Mouse (Mus musculus) retina, adult 2 months (tissue): ENCODE measurements around the gene Prss32.
A peak's percentile ranks its signal among the peaks of the same experiment; 100 is the strongest.
"Not testable (repeated sequence)": the region's sequence is repeated elsewhere in the genome, so short reads cannot be mapped to it uniquely, and the experiment has no call there.

Source experiments
- DNase-seq: peaks from one replicate; pipeline ENCODE4 v3.0.0-alpha.2; 2012; ENCODE audit warnings: low read depth, low spot score

Gene Prss32

GRCm38 (mm10) chr17:23841145-23841544 is 2.5 kb upstream of the Prss32 start:
- DNase-seq, result no peak

- no peak for DNase-seq
Measured at GRCm38 (mm10) chr17:23843141-23843811, 379 bp upstream of the Prss32 start.

GRCm38 (mm10) chr17:23850028-23850427 is 6.4 kb downstream of the Prss32 start:
- no peak for DNase-seq

- peak; percentile 44 for DNase-seq
Measured at GRCm38 (mm10) chr17:23850853-23851749, 7.4 kb downstream of the Prss32 start.

- no peak for DNase-seq
Measured at GRCm38 (mm10) chr17:23853292-23853691, 9.6 kb downstream of the Prss32 start.

GRCm38 (mm10) chr17:23854229-23854765 is 10.6 kb downstream of the Prss32 start:
- no peak for DNase-seq

GRCm38 (mm10) chr17:23857193-23857592 is 13.5 kb downstream of the Prss32 start:
- DNase-seq, result no peak

- no peak for DNase-seq
Measured at GRCm38 (mm10) chr17:23857913-23858312, 14.3 kb downstream of the Prss32 start.

GRCm38 (mm10) chr17:23862926-23863325 is 19.3 kb downstream of the Prss32 start:
- DNase-seq, result no peak

- DNase-seq, result no peak
Measured at GRCm38 (mm10) chr17:23867756-23868155, 24.1 kb downstream of the Prss32 start, which contains the start of gene Prss21. Prss21 (plus strand) TSS chr17:23868056.

GRCm38 (mm10) chr17:23868513-23868912 is 24.9 kb downstream of the Prss32 start:
- no peak for DNase-seq

- DNase-seq, result peak; percentile 25
Measured at GRCm38 (mm10) chr17:23873884-23874856, 30.5 kb downstream of the Prss32 start.

- no peak for DNase-seq
Measured at GRCm38 (mm10) chr17:23876741-23877140, 33.1 kb downstream of the Prss32 start.

GRCm38 (mm10) chr17:23877166-23877565 is 33.5 kb downstream of the Prss32 start:
- no peak for DNase-seq

GRCm38 (mm10) chr17:23880576-23880975 is 36.9 kb downstream of the Prss32 start, which contains the start of the genes Dcpp1 and Dcpp2:
Dcpp1 (plus strand) TSS chr17:23880876.
Dcpp2 (plus strand) TSS chr17:23880880.
- not testable (repeated sequence) for DNase-seq
